17 mouse cellular contexts compared by ENCODE assay signal in genomic region chr4:154422431-154422913, GRCm38 (mm10).
DNase-seq lines count a peak whose midpoint lies in the region; ATAC-seq lines count a peak whose summit lies in the region.
"Had no signal": no experiment of that assay in that cellular context is flagged by ENCODE, and none has a peak within 500 bp of the region (broad histone marks: within the 10 kb centered on the region; RNA-seq: fewer than 3 reads in every experiment).

No protein-coding gene starts in this region.

- intact Hi-C loops in left cerebral cortex, postnatal 25 days (cut with DNase I) = no loop called here

- WGBS in heart, embryonic 12.5 days = 4% methylated on average over 10 of the region's 10 CpGs
- 8% methylated on average over 10 of the region's 10 CpGs for WGBS in forebrain, embryonic 14.5 days
- WGBS in midbrain, embryonic 14.5 days = 3% methylated on average over 10 of the region's 10 CpGs

- H3K9me3 ChIP-seq in heart, embryonic 12.5 days (replicated peaks) = peaks cover 5% of the 10 kb centered on the region; the same call in 1 of the 2 replicates
- H3K9me3 ChIP-seq in forebrain, embryonic 14.5 days (replicated peaks; ENCODE audit: control insufficient read depth, low read length) = 0 out of 2 replicates have a peak, but pooled peaks cover 2% of the 10 kb centered on the region
- no peaks in the 10 kb centered on the region for H3K9me3 ChIP-seq in midbrain, embryonic 14.5 days (ENCODE audit: control insufficient read depth, low read length)
- H3K9me3 ChIP-seq: hindbrain, embryonic 15.5 days; lung, embryonic 15.5 days had no signal

- peaks cover 42% of the 10 kb centered on the region for H3K27me3 ChIP-seq in heart, embryonic 12.5 days (replicated peaks)
- no peaks in the 10 kb centered on the region for H3K27me3 ChIP-seq in forebrain, embryonic 14.5 days (replicated peaks; ENCODE audit: control insufficient read depth, insufficient read depth, low read length)
- H3K27me3 ChIP-seq in midbrain, embryonic 14.5 days (ENCODE audit: control insufficient read depth, insufficient read depth, low read length) = peaks cover 4% of the 10 kb centered on the region; the same call in 1 of the 2 replicates

- peaks cover 55% of the 10 kb centered on the region for H3K4me1 ChIP-seq in heart, embryonic 12.5 days (replicated peaks)
- peaks cover 23% of the 10 kb centered on the region for H3K4me1 ChIP-seq in forebrain, embryonic 14.5 days (ENCODE audit: control insufficient read depth, insufficient read depth, low read length)
- peaks cover 14% of the 10 kb centered on the region; the same call in 1 of the 2 replicates for H3K4me1 ChIP-seq in midbrain, embryonic 14.5 days (ENCODE audit: control insufficient read depth, insufficient read depth, low read length)
- H3K4me1 ChIP-seq: megakaryocyte, embryonic 14.5 days had no signal

- peak overlapping the region; percentile 19; the same call in 1 of the 2 replicates for H3K27ac ChIP-seq in heart, embryonic 12.5 days (ENCODE audit: poor library complexity, severe bottlenecking)
- no peak overlapping the region for H3K27ac ChIP-seq in forebrain, embryonic 14.5 days (ENCODE audit: low read depth, low read length)
- no peak overlapping the region; the same call in 1 of the 2 replicates for H3K27ac ChIP-seq in midbrain, embryonic 14.5 days (replicated peaks; ENCODE audit: low read depth, low read length)
- H3K27ac ChIP-seq: hindbrain, embryonic 15.5 days; left cerebral cortex, adult 2 months; lung, embryonic 15.5 days had no signal

- no peak overlapping the region for H3K4me3 ChIP-seq in heart, embryonic 12.5 days
- H3K4me3 ChIP-seq in forebrain, embryonic 14.5 days (ENCODE audit: low read depth, low read length) = no peak overlapping the region
- H3K4me3 ChIP-seq in midbrain, embryonic 14.5 days (replicated peaks; ENCODE audit: low read depth, low read length) = no peak overlapping the region
- H3K4me3 ChIP-seq: hindbrain, embryonic 15.5 days; left cerebral cortex, adult 2 months; lung, embryonic 15.5 days; megakaryocyte, embryonic 14.5 days had no signal

- no peak for DNase-seq in heart, adult 8-10 months (ENCODE audit: low spot score)
- DNase-seq in embryo, embryonic 10.5 days (ENCODE audit: low spot score) = peak; percentile 64
- DNase-seq in forebrain, embryonic 14.5 days (ENCODE audit: low spot score) = no peak
- DNase-seq in midbrain, embryonic 14.5 days = no peak
- no peak for DNase-seq in left cerebral cortex, postnatal 25 days (ENCODE audit: low spot score in 2 of 2)
- no peak for DNase-seq in kidney, postnatal 36 days
- no peak for DNase-seq in lung, postnatal 25 days (ENCODE audit: low spot score)
- DNase-seq: adrenal gland, postnatal 14 days; cerebellum, adult 9-11 months; kidney, adult 9 months; liver; right cerebral cortex, postnatal 4 days had no signal

- no peaks in the 10 kb centered on the region for H3K36me3 ChIP-seq in heart, embryonic 12.5 days
- no peaks in the 10 kb centered on the region for H3K36me3 ChIP-seq in forebrain, embryonic 14.5 days (ENCODE audit: control insufficient read depth, insufficient read depth, low read length)
- no peaks in the 10 kb centered on the region for H3K36me3 ChIP-seq in midbrain, embryonic 14.5 days (ENCODE audit: control insufficient read depth, insufficient read depth, low read length)
- H3K36me3 ChIP-seq: hindbrain, embryonic 15.5 days; lung, embryonic 15.5 days had no signal

- H3K4me2 ChIP-seq in heart, embryonic 12.5 days = peak overlapping the region; percentile 44
- no peak overlapping the region for H3K4me2 ChIP-seq in forebrain, embryonic 14.5 days (ENCODE audit: low read length)
- peak overlapping the region; percentile 15; the same call in 1 of the 2 replicates for H3K4me2 ChIP-seq in midbrain, embryonic 14.5 days (ENCODE audit: low read length)
- H3K4me2 ChIP-seq: hindbrain, embryonic 15.5 days; lung, embryonic 15.5 days had no signal

- ATAC-seq in heart, embryonic 12.5 days (ENCODE audit: insufficient number of reproducible peaks, low FRiP score) = no peak
- peak; percentile 21; the same call in 1 of the 2 replicates for ATAC-seq in forebrain, embryonic 14.5 days
- ATAC-seq in midbrain, embryonic 14.5 days (ENCODE audit: low FRiP score, low TSS enrichment) = no peak

- 0 out of 2 replicates have a peak overlapping the region, but pooled peaks have one; percentile 12 for H3K9ac ChIP-seq in heart, embryonic 12.5 days
- H3K9ac ChIP-seq in forebrain, embryonic 14.5 days (ENCODE audit: low read length) = no peak overlapping the region
- 0 out of 2 replicates have a peak overlapping the region, but pooled peaks have one; percentile 3 for H3K9ac ChIP-seq in midbrain, embryonic 14.5 days (replicated peaks; ENCODE audit: low read length)
- H3K9ac ChIP-seq: hindbrain, embryonic 15.5 days; lung, embryonic 15.5 days had no signal
